Mouse (Mus musculus): ENCODE measurements at regions not wholly inside any gene's neighbourhood (a gene's known extent, or its start where the extent isn't known, plus 50 kb on each side); places are given as distances from the start of the nearest gene placed in this dataset.

DNA sequence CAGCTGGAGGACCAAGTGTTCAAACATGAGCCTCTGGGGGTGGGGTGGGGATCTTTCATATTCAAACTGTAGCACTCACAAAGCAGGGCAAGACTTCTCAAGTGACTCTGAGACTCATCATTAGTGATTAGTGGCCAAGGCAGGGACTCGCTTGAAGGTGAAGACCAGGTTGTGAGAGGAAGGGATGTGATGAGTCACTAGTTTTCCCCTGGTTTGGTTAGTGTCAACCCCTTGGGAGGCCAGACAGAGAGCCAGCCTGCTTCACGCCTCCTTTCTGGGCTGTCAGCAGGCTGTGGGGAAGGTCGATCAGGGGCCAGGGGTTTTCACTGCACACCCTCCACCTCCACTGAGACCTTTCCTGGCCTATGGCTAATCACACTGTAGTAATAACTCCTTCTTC, 65.2 kb downstream of the Slc30a10 start:
- 63% methylated on average over 3 of the region's 3 CpGs for WGBS
- no peak overlapping the region for H3K27ac ChIP-seq (replicated peaks; ENCODE audit: insufficient read depth, low read depth, low read length)
- no peak overlapping the region for H3K9ac ChIP-seq (ENCODE audit: low read depth, low read length)
- no peak for TF ChIP-seq CTCF (IDR thresholded peaks at IDR 0.05; ENCODE audit: low read depth, low read length)
- TF ChIP-seq POLR2A (IDR thresholded peaks at IDR 0.05; ENCODE audit: extremely low read depth, insufficient read depth, low read length) = no peak
- no peaks in the 10 kb centered on the region for H3K4me1 ChIP-seq (ENCODE audit: control insufficient read depth, insufficient read depth, low read length)
- H3K27me3 ChIP-seq (ENCODE audit: control insufficient read depth, insufficient read depth, low read length) = peaks cover 5% of the 10 kb centered on the region; the same call in 1 of the 2 replicates
- no peaks in the 10 kb centered on the region for H3K79me2 ChIP-seq (ENCODE audit: control insufficient read depth, insufficient read depth, low read length)
- no peak overlapping the region for H3K4me3 ChIP-seq (ENCODE audit: insufficient read depth, low read depth, low read length)
- H3K36me3 ChIP-seq (ENCODE audit: control insufficient read depth, insufficient read depth, low read length) = no peaks in the 10 kb centered on the region
- DNase-seq (ENCODE audit: extremely low read depth, low read depth, low spot score) = no peak

DNA sequence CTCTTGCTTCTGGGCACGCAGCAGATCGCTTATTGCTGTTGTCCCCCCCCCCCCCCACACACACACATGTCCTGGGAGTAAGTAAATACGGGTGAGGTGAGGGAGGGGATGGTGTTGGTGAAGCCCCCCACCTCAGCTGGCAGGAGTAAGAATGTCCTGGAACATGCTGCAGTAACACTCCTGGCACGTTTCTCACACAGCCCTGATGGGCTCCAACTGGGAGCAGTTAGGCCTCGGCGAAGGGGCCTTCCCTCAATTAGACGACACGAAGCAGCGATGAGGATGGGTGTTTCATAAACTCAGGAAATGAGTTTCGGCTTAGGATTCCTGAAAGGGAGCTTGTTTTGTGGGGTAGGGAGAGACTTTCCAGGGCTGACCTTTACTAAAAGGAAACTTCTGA, 69.4 kb downstream of the Slc30a10 start:
- Histone ChIP-seq H3K4me3 (ENCODE audit: insufficient read depth, low read depth, low read length) (no peak overlapping the region), H3K9ac (ENCODE audit: low read depth, low read length) (no peak overlapping the region), H3K79me2 (ENCODE audit: control insufficient read depth, insufficient read depth, low read length) (no peaks in the 10 kb centered on the region), H3K4me1 (ENCODE audit: control insufficient read depth, insufficient read depth, low read length) (no peaks in the 10 kb centered on the region), H3K27ac (replicated peaks; ENCODE audit: insufficient read depth, low read depth, low read length) (no peak overlapping the region), H3K36me3 (ENCODE audit: control insufficient read depth, insufficient read depth, low read length) (no peaks in the 10 kb centered on the region), H3K27me3 (ENCODE audit: control insufficient read depth, insufficient read depth, low read length) (peaks cover 5% of the 10 kb centered on the region; the same call in 1 of the 2 replicates)
- TF ChIP-seq CTCF (IDR thresholded peaks at IDR 0.05; ENCODE audit: low read depth, low read length) = no peak
- TF ChIP-seq POLR2A (IDR thresholded peaks at IDR 0.05; ENCODE audit: extremely low read depth, insufficient read depth, low read length) = no peak
- 81% methylated on average over 10 of the region's 10 CpGs for WGBS
- no peak for DNase-seq (ENCODE audit: extremely low read depth, low read depth, low spot score)

GRCm38 (mm10) chr1:185533471-185533870, 78.8 kb downstream of the Slc30a10 start:
- H3K9ac ChIP-seq (ENCODE audit: low read depth, low read length) = no peak overlapping the region
- H3K36me3 ChIP-seq (ENCODE audit: control insufficient read depth, insufficient read depth, low read length) = no peaks in the 10 kb centered on the region
- no peak overlapping the region for H3K27ac ChIP-seq (replicated peaks; ENCODE audit: insufficient read depth, low read depth, low read length)
- no peak for DNase-seq (ENCODE audit: extremely low read depth, low read depth, low spot score)
- no peaks in the 10 kb centered on the region for H3K4me1 ChIP-seq (ENCODE audit: control insufficient read depth, insufficient read depth, low read length)
- 96% methylated on average over 5 of the region's 5 CpGs for WGBS
- no peak overlapping the region for H3K4me3 ChIP-seq (ENCODE audit: insufficient read depth, low read depth, low read length)
- H3K79me2 ChIP-seq (ENCODE audit: control insufficient read depth, insufficient read depth, low read length) = no peaks in the 10 kb centered on the region
- H3K27me3 ChIP-seq (ENCODE audit: control insufficient read depth, insufficient read depth, low read length) = no peaks in the 10 kb centered on the region
- TF ChIP-seq CTCF (IDR thresholded peaks at IDR 0.05; ENCODE audit: low read depth, low read length) (no peak), POLR2A (IDR thresholded peaks at IDR 0.05; ENCODE audit: extremely low read depth, insufficient read depth, low read length) (no peak)

DNA sequence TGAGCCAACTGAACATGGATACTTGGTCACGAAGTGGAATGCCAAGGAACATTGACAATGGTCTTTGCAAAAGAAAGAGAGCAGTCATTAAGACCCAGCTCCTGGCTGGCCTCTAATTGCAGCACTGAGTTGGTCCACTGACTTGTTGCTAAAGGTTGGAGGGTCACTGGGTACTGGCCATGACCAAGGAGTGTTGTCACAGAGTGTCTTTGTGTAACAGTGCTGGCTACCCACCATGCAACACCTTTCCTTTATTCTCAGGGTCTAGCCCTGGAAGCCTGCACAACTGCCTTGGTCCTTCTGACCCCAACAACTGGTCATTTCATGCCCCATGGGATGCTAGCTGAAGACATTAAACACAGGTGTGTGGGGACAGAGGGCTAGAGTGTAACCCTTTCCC, 79.5 kb downstream of the Slc30a10 start:
- no peak for DNase-seq (ENCODE audit: extremely low read depth, low read depth, low spot score)
- H3K27ac ChIP-seq (replicated peaks; ENCODE audit: insufficient read depth, low read depth, low read length) = no peak overlapping the region
- no peak overlapping the region for H3K4me3 ChIP-seq (ENCODE audit: insufficient read depth, low read depth, low read length)
- no peaks in the 10 kb centered on the region for H3K27me3 ChIP-seq (ENCODE audit: control insufficient read depth, insufficient read depth, low read length)
- H3K4me1 ChIP-seq (ENCODE audit: control insufficient read depth, insufficient read depth, low read length) = no peaks in the 10 kb centered on the region
- TF ChIP-seq CTCF (IDR thresholded peaks at IDR 0.05; ENCODE audit: low read depth, low read length) = no peak
- TF ChIP-seq POLR2A (IDR thresholded peaks at IDR 0.05; ENCODE audit: extremely low read depth, insufficient read depth, low read length) = no peak
- WGBS = 85% methylated on average over 1 of the region's 1 CpGs
- no peak overlapping the region for H3K9ac ChIP-seq (ENCODE audit: low read depth, low read length)
- no peaks in the 10 kb centered on the region for H3K79me2 ChIP-seq (ENCODE audit: control insufficient read depth, insufficient read depth, low read length)
- H3K36me3 ChIP-seq (ENCODE audit: control insufficient read depth, insufficient read depth, low read length) = no peaks in the 10 kb centered on the region

GRCm38 (mm10) chr1:185535321-185535720, 80.7 kb downstream of the Slc30a10 start:
- Histone ChIP-seq H3K36me3 (ENCODE audit: control insufficient read depth, insufficient read depth, low read length) (no peaks in the 10 kb centered on the region), H3K4me1 (ENCODE audit: control insufficient read depth, insufficient read depth, low read length) (no peaks in the 10 kb centered on the region), H3K9ac (ENCODE audit: low read depth, low read length) (no peak overlapping the region), H3K27me3 (ENCODE audit: control insufficient read depth, insufficient read depth, low read length) (no peaks in the 10 kb centered on the region), H3K27ac (replicated peaks; ENCODE audit: insufficient read depth, low read depth, low read length) (no peak overlapping the region), H3K79me2 (ENCODE audit: control insufficient read depth, insufficient read depth, low read length) (no peaks in the 10 kb centered on the region), H3K4me3 (ENCODE audit: insufficient read depth, low read depth, low read length) (no peak overlapping the region)
- no peak for DNase-seq (ENCODE audit: extremely low read depth, low read depth, low spot score)
- WGBS = 79% methylated on average over 6 of the region's 6 CpGs
- TF ChIP-seq CTCF (IDR thresholded peaks at IDR 0.05; ENCODE audit: low read depth, low read length) (no peak), POLR2A (IDR thresholded peaks at IDR 0.05; ENCODE audit: extremely low read depth, insufficient read depth, low read length) (no peak)

GRCm38 (mm10) chr1:185537236-185537635, 82.6 kb downstream of the Slc30a10 start:
- no peak for DNase-seq (ENCODE audit: extremely low read depth, low read depth, low spot score)
- H3K4me3 ChIP-seq (ENCODE audit: insufficient read depth, low read depth, low read length) = no peak overlapping the region
- no peaks in the 10 kb centered on the region for H3K79me2 ChIP-seq (ENCODE audit: control insufficient read depth, insufficient read depth, low read length)
- no peak overlapping the region for H3K9ac ChIP-seq (ENCODE audit: low read depth, low read length)
- no peaks in the 10 kb centered on the region for H3K27me3 ChIP-seq (ENCODE audit: control insufficient read depth, insufficient read depth, low read length)
- WGBS = 93% methylated on average over 4 of the region's 4 CpGs
- no peak overlapping the region for H3K27ac ChIP-seq (replicated peaks; ENCODE audit: insufficient read depth, low read depth, low read length)
- H3K36me3 ChIP-seq (ENCODE audit: control insufficient read depth, insufficient read depth, low read length) = no peaks in the 10 kb centered on the region
- H3K4me1 ChIP-seq (ENCODE audit: control insufficient read depth, insufficient read depth, low read length) = no peaks in the 10 kb centered on the region
- no peak for TF ChIP-seq POLR2A (IDR thresholded peaks at IDR 0.05; ENCODE audit: extremely low read depth, insufficient read depth, low read length)
- no peak for TF ChIP-seq CTCF (IDR thresholded peaks at IDR 0.05; ENCODE audit: low read depth, low read length)

Measured in liver, adult 2 months (tissue).